Mouse (Mus musculus) C2C12 (cell line): ENCODE results near the gene Tex50.

Experiments used
- CTCF ChIP-seq: IDR thresholded peaks from one replicate; pipeline ENCODE4 v1.5.1; 2011; ENCODE audit not compliant: control insufficient read depth, insufficient read depth, insufficient read length
- MYOD1 ChIP-seq: IDR thresholded peaks from one replicate; pipeline ENCODE4 v1.6.1; 2011; ENCODE audit warnings: low read depth; ENCODE audit not compliant: control insufficient read depth, insufficient read length

GRCm38 (mm10) chr1:161156546-161156945, 2.6 kb downstream of the Tex50 start:
- no peak for TF ChIP-seq MYOD1
- TF ChIP-seq CTCF, result no peak
